Mouse (Mus musculus) spleen, adult 2 months (tissue): ENCODE measurements around the gene Sh3bp2.

Experiments
- CTCF ChIP-seq: fragments of 200-500 bp; IDR thresholded peaks from 2 replicates; pipeline ENCODE4 v1.5.1; 2011; ENCODE audit warnings: mild to moderate bottlenecking, inconsistent platforms; ENCODE audit not compliant: insufficient read depth, insufficient read length, insufficient replicate concordance; ENCODE audit errors: extremely low read depth
- POLR2A ChIP-seq: fragments of 200-500 bp; IDR thresholded peaks from 2 replicates; pipeline ENCODE4 v1.6.1; 2011; ENCODE audit warnings: low read depth, low read length, inconsistent platforms

DNA sequence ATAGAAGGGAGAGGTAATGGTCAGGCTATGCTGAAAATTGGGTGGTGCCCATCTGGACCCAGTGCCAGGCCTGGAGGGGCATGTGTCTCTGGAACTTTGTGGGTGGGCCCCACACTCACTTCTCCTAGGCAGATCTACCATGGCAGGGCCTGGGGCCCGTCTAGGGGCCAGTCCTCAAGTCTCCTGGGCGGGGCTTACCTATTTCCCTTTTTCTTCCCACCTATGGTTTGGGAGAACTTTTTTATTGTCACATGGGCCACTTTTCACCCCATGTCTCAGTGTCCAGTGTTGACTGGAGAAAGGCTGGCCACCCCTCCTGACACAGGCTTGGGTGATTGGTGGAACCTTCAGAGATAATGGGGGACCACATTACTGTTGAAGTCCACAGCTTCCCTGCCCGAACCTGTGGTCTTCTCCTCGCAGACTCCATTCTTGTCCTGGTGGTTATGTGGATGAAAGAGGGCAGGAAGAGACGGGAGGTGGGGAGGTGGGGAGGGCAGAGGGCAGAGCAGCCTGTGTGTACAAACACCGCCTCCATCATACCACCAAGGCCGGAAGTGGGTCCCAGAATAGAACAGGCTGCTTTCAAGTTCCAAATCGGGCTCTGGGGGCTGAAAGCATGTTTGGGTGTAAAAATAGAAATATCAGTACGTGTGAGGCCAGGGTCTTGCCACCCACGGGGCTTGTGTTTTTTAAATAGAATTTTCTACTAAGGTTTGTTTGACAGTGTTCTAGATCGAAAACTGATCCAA is 5.0 kb upstream of the Sh3bp2 start:
- no peak for TF ChIP-seq CTCF
- TF ChIP-seq POLR2A, result no peak
